14 mouse cellular contexts compared by ENCODE assay signal in genomic region chr1:172469810-172470448, GRCm38 (mm10). TPM values are rescaled to one million over a fixed set of nuclear protein-coding genes. Genes with fewer than 3 reads are reported as not detected.
"Had no signal": no experiment of that assay in that cellular context is flagged by ENCODE, and none has a peak within 500 bp of the region (broad histone marks: within the 10 kb centered on the region; RNA-seq: fewer than 3 reads in every experiment).

No protein-coding gene starts in this region.

- H3K4me2 ChIP-seq: liver, embryonic 11.5 days; liver, embryonic 15.5 days; neural tube, embryonic 15.5 days had no signal

- H3K9me3 ChIP-seq: limb, embryonic 10.5 days; liver, embryonic 15.5 days; neural tube, embryonic 15.5 days had no signal

- H3K4me3 ChIP-seq: left cerebral cortex, adult 2 months; limb, embryonic 10.5 days; liver, embryonic 15.5 days; myocyte; neural tube, embryonic 15.5 days had no signal

- H3K9ac ChIP-seq: liver, embryonic 15.5 days; neural tube, embryonic 15.5 days had no signal

- H3K36me3 ChIP-seq: limb, embryonic 10.5 days; liver, embryonic 15.5 days; neural tube, embryonic 15.5 days had no signal

- H3K27me3 ChIP-seq: liver, embryonic 15.5 days; neural tube, embryonic 15.5 days had no signal

- DNase-seq: midbrain, embryonic 14.5 days; right cerebral cortex, adult 18-20 months; right cerebral cortex, postnatal 25 days; thymus, postnatal 4 days had no signal

- ATAC-seq: intestine, embryonic 16.5 days; lung, postnatal 0 days had no signal

- H3K4me1 ChIP-seq: limb, embryonic 10.5 days; neural tube, embryonic 15.5 days had no signal

- H3K27ac ChIP-seq: left cerebral cortex, adult 2 months; limb, embryonic 10.5 days; liver, embryonic 15.5 days; neural tube, embryonic 15.5 days; stomach, postnatal 0 days had no signal

RNA-seq across cellular contexts. Expression of gene Slamf9, which starts 5.2 kb away (rescaled TPM):
- total RNA-seq: layer of hippocampus, postnatal 25 days had no signal
- polyA plus RNA-seq: midbrain, embryonic 14.5 days had no signal

RNA-seq across cellular contexts. Expression of gene Cfap45, which starts 50.7 kb away (rescaled TPM):
- polyA plus RNA-seq: myocyte had no signal
